Mouse (Mus musculus) embryonic fibroblast, embryonic 13.5 days (primary cell): ENCODE results near the gene Ndufaf4.
"Not testable (repeated sequence)": the region's sequence is repeated elsewhere in the genome, so short reads cannot be mapped to it uniquely, and the experiment has no call there.

Source experiments
- CTCF ChIP-seq: IDR thresholded peaks from 2 replicates; pipeline ENCODE4 v1.5.1; 2011; ENCODE audit warnings: mild to moderate bottlenecking, control low read depth, low read length, moderate library complexity, borderline replicate concordance; ENCODE audit not compliant: insufficient read depth
- POLR2A ChIP-seq: IDR thresholded peaks from 2 replicates; pipeline ENCODE4 v1.6.1; 2011; ENCODE audit warnings: low read depth, mild to moderate bottlenecking, control low read depth, low read length, moderate library complexity

DNA sequence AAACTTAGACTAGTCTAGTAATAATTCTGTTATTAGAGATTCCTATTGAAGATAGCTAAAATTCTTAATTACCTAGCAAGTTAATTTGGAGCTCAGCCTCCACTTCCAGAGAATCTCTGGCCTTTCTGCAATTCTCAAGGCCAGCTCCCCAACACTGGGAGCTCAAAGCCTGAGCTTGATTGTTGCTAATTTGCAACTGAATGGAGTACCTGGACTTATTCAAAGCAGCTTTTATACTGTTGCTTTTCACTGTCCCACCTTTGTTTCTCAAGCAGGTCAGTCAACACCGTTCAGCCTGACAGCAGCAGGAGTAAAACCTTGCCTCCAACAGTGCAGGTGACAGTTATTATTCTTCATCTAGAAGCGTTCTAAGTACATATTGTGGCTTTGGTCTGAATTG lies 5.6 kb upstream of the Ndufaf4 start:
- TF ChIP-seq CTCF, POLR2A: not testable (repeated sequence)
